Mouse (Mus musculus) neural tube, embryonic 11.5 days (tissue): ENCODE measurements around the gene Cnnm3. TPM values are rescaled to one million over a fixed set of nuclear protein-coding genes. Genes with fewer than 3 reads are reported as not detected.

Experiments
- ATAC-seq: fragments of 200-750 bp; cut with Nextera tagmentation; 2 replicates; pipeline ENCODE4 v1.8.0; 2017; ENCODE audit warnings: moderate number of reproducible peaks, mild to moderate bottlenecking, moderate TSS enrichment, moderate library complexity; ENCODE audit not compliant: insufficient read depth, low FRiP score, low TSS enrichment
- DNase-seq: peaks from one replicate; pipeline ENCODE4 v3.0.0-alpha.2; 2015; ENCODE audit warnings: low spot score
- H3K27ac ChIP-seq: fragments of 300-500 bp; sonication (generic); 2 replicates; pipeline ENCODE4 v1.5.1; 2014; ENCODE audit warnings: low read depth, mild to moderate bottlenecking, low read length
- H3K27me3 ChIP-seq: fragments of 300-500 bp; sonication (generic); 2 replicates; pipeline ENCODE4 v1.6.1; 2014; ENCODE audit warnings: mild to moderate bottlenecking, low read length, mixed read lengths; ENCODE audit not compliant: control insufficient read depth, insufficient read depth
- H3K36me3 ChIP-seq: fragments of 300-500 bp; sonication (generic); 2 replicates; pipeline ENCODE4 v1.6.1; 2014; ENCODE audit warnings: mild to moderate bottlenecking, low read length, moderate library complexity, mixed read lengths; ENCODE audit not compliant: control insufficient read depth, insufficient read depth
- H3K4me1 ChIP-seq: fragments of 300-500 bp; sonication (generic); 2 replicates; pipeline ENCODE4 v1.6.1; 2014; ENCODE audit warnings: low read length, mixed read lengths; ENCODE audit not compliant: control insufficient read depth, insufficient read depth
- H3K4me2 ChIP-seq: fragments of 300-500 bp; sonication (generic); 2 replicates; pipeline ENCODE4 v1.6.1; 2014; ENCODE audit warnings: low read depth, mild to moderate bottlenecking, moderate library complexity
- H3K4me3 ChIP-seq: fragments of 300-500 bp; sonication (generic); 2 replicates; pipeline ENCODE4 v1.5.1; 2014; ENCODE audit warnings: low read depth, low read length
- H3K9ac ChIP-seq: fragments of 300-500 bp; sonication (generic); 2 replicates; pipeline ENCODE4 v1.6.1; 2014; ENCODE audit warnings: mild to moderate bottlenecking, low read length
- H3K9me3 ChIP-seq: fragments of 300-500 bp; sonication (generic); 2 replicates; pipeline ENCODE4 v1.6.1; 2016; ENCODE audit warnings: low read length; ENCODE audit not compliant: control insufficient read depth
- WGBS: fragments of 180-500 bp; shearing (Covaris S2); extraction: QIAGEN DNeasy Blood & Tissue Kit; methylation state at CpG from one replicate; pipeline ENCODE4 v1.1.7; 2014; 5-methylcytosine and 5-hydroxymethylcytosine counted together
- polyA plus RNA-seq: library from polyadenylated mRNA; unstranded; fragments of >200 nt; fragmentation: Nextera tagmentation; extraction: Ambion mirVana; gene quantifications from 2 replicates; pipeline ENCODE4 v1.2.1, GENCODE M21; 2014

Gene Cnnm3
- polyA plus RNA-seq, 1 experiment from 2014 or later: 5.6 TPM

GRCm38 (mm10) chr1:36570320-36570719 is 58.7 kb downstream of the Cnnm3 start:
- 78% methylated on average over 5 of the region's 5 CpGs for WGBS
- peaks cover 2% of the 10 kb centered on the region; the same call in 1 of the 2 replicates for H3K4me1 ChIP-seq

DNA sequence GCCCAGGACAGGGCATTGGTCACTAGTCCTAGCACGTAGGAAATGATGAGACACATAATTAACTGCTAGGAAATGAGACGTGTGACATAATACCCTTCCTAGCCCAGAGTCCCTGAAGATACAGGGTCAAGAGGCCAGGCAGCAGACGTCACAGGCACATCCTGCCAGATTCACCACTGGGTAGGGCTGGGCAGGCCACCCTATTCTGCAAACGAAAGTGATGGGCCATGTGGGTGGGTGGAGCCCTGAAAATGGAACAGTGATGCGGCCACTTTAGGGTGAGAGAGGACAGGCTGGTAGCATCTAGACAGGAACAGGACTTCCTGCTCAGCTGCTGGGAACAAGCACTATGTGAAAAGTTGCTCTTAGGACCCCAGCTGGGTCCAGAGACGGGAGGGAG is 60.0 kb downstream of the Cnnm3 start:
- Histone ChIP-seq H3K9ac (no peak overlapping the region), H3K27me3 (no peaks in the 10 kb centered on the region), H3K4me2 (no peak overlapping the region), H3K4me3 (no peak overlapping the region), H3K27ac (no peak overlapping the region), H3K9me3 (no peaks in the 10 kb centered on the region), H3K36me3 (no peaks in the 10 kb centered on the region), H3K4me1 (peaks cover 2% of the 10 kb centered on the region; the same call in 1 of the 2 replicates)
- WGBS: 39% methylated on average over 6 of the region's 6 CpGs
- no peak for DNase-seq
- ATAC-seq: no peak

More at GRCm38 (mm10) chr1:36570320-36570719, 58.7 kb downstream of the Cnnm3 start:
- Histone ChIP-seq H3K27me3 (no peaks in the 10 kb centered on the region), H3K36me3 (no peaks in the 10 kb centered on the region), H3K9me3 (no peaks in the 10 kb centered on the region), H3K9ac (no peak overlapping the region), H3K4me2 (no peak overlapping the region), H3K27ac (no peak overlapping the region), H3K4me3 (no peak overlapping the region)
- ATAC-seq: no peak
- DNase-seq: no peak

DNA sequence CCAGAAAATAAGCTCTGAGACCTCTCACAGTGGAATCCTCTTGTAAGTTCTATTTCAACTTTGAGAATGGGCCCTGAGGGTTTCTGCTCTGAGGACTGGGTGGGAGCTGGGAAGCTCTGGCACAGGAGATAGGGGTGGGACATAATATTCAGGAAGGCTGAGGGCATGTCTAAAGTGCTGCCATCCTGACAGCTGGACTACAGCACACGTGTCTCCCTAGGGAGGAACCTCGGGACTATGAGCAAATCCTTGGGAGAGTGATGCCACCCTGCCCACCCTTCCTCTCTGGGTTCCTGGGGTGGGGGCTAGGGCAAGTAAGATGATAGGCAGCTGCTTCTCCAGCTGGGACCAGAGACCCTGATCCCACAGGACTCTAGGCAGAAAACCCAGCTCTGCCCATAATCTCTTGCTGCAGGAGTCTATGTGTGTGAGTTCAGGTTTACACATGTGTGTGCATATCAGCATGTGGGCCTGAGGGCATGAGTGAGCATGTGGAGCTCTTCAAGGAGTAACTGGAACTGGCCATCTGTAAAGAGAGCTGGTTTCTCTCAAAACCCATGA is 60.6 kb downstream of the Cnnm3 start:
- H3K4me1 ChIP-seq: peaks cover 2% of the 10 kb centered on the region; the same call in 1 of the 2 replicates
- WGBS: 71% methylated on average over 2 of the region's 2 CpGs
- H3K4me3 ChIP-seq: no peak overlapping the region

DNA sequence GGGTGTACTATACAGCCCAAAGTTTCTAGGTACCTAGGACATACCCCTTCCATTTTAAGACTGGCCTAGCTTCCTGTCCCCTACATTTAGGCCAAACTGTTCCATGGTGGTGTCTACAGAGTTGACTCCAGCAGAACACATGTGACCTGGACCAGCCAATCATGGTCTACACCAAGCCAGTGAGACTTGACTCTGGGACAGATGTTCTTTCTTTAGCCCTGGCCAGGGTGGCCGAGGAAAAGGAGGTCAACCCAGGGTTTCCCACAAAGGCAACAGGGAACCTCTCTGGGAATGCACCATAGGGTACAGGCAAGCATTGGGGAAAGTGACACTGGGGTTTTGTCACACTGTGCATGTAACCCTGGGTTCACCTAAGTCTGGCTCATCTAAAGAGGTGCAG is 61.0 kb downstream of the Cnnm3 start:
- 85% methylated on average over 1 of the region's 1 CpGs for WGBS

More for the DNA sequence above, 60.6 kb downstream of the Cnnm3 start:
- ATAC-seq (no peak), DNase-seq (no peak)
- no peaks in the 10 kb centered on the region for H3K27me3 ChIP-seq
- H3K4me2 ChIP-seq: no peak overlapping the region
- no peaks in the 10 kb centered on the region for H3K36me3 ChIP-seq
- H3K27ac ChIP-seq: no peak overlapping the region
- no peaks in the 10 kb centered on the region for H3K9me3 ChIP-seq
- no peak overlapping the region for H3K9ac ChIP-seq

GRCm38 (mm10) chr1:36573524-36573923 is 61.9 kb downstream of the Cnnm3 start:
- Histone ChIP-seq H3K36me3 (no peaks in the 10 kb centered on the region), H3K4me1 (peaks cover 2% of the 10 kb centered on the region; the same call in 1 of the 2 replicates), H3K27me3 (no peaks in the 10 kb centered on the region), H3K9me3 (no peaks in the 10 kb centered on the region), H3K9ac (no peak overlapping the region), H3K4me2 (no peak overlapping the region), H3K4me3 (no peak overlapping the region), H3K27ac (no peak overlapping the region)
- ATAC-seq (no peak), DNase-seq (no peak)
- WGBS: 85% methylated on average over 8 of the region's 8 CpGs

More for the DNA sequence above, 61.0 kb downstream of the Cnnm3 start:
- no peak overlapping the region for H3K27ac ChIP-seq
- no peaks in the 10 kb centered on the region for H3K36me3 ChIP-seq
- DNase-seq (no peak), ATAC-seq (no peak)
- no peak overlapping the region for H3K4me3 ChIP-seq
- H3K4me1 ChIP-seq: peaks cover 2% of the 10 kb centered on the region; the same call in 1 of the 2 replicates
- no peak overlapping the region for H3K4me2 ChIP-seq
- no peaks in the 10 kb centered on the region for H3K27me3 ChIP-seq
- no peak overlapping the region for H3K9ac ChIP-seq
- no peaks in the 10 kb centered on the region for H3K9me3 ChIP-seq

GRCm38 (mm10) chr1:36574196-36574955 is 62.7 kb downstream of the Cnnm3 start:
- no peaks in the 10 kb centered on the region for H3K36me3 ChIP-seq
- no peaks in the 10 kb centered on the region for H3K27me3 ChIP-seq
- DNase-seq (no peak), ATAC-seq (no peak)
- H3K9ac ChIP-seq: no peak overlapping the region
- no peak overlapping the region for H3K27ac ChIP-seq
- 77% methylated on average over 5 of the region's 5 CpGs for WGBS
- peaks cover 2% of the 10 kb centered on the region; the same call in 1 of the 2 replicates for H3K4me1 ChIP-seq
- no peak overlapping the region for H3K4me3 ChIP-seq
- no peaks in the 10 kb centered on the region for H3K9me3 ChIP-seq
- H3K4me2 ChIP-seq: no peak overlapping the region

GRCm38 (mm10) chr1:36575347-36575746 is 63.7 kb downstream of the Cnnm3 start:
- H3K9ac ChIP-seq: no peak overlapping the region
- H3K27ac ChIP-seq: no peak overlapping the region
- ATAC-seq: no peak
- WGBS: 57% methylated on average over 6 of the region's 6 CpGs
- no peak for DNase-seq
- H3K4me3 ChIP-seq: no peak overlapping the region
- H3K27me3 ChIP-seq: no peaks in the 10 kb centered on the region
- H3K9me3 ChIP-seq: no peaks in the 10 kb centered on the region
- peaks cover 10% of the 10 kb centered on the region for H3K4me1 ChIP-seq
- no peaks in the 10 kb centered on the region for H3K36me3 ChIP-seq
- H3K4me2 ChIP-seq: no peak overlapping the region

DNA sequence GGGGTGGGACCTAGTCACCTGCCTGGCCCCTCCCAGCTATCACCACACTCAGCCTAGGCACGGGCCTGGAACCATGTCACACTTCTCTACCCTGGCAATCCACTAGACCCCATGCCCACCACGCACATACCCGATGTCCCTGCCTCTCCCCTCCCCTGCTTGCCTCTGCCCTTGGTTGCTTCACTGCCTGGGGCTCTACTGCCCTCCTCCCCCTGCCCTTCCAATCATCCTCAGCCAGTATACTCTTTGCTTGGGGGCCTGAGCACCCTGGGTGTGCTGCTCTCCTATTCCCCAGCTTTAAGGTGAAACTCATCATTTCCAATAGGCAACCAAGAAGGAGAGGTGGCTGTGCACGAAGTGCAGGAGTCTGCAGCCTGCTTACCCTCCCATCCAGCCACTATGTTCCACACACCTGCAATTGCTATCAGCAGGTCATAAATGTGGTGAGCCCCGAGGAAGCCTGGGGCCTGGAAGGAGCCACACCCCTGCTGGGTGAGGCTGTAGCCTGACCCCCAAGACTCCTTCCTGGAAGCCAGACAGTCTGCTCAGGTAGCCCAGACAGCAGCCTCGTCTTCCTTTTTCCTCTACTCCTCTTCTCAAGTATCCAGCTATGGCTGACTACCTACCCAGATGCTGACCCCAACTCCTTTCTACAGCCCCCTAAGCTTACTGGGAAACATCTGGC is 65.5 kb downstream of the Cnnm3 start:
- H3K27ac ChIP-seq: no peak overlapping the region
- H3K4me3 ChIP-seq: no peak overlapping the region
- ATAC-seq (no peak), DNase-seq (no peak)
- no peaks in the 10 kb centered on the region for H3K27me3 ChIP-seq
- no peaks in the 10 kb centered on the region for H3K9me3 ChIP-seq
- 53% methylated on average over 6 of the region's 6 CpGs for WGBS
- H3K36me3 ChIP-seq: no peaks in the 10 kb centered on the region
- H3K4me2 ChIP-seq: no peak overlapping the region
- H3K9ac ChIP-seq: no peak overlapping the region
- H3K4me1 ChIP-seq: peaks cover 16% of the 10 kb centered on the region
